Mouse (Mus musculus): ENCODE data around the gene Chmp6. TPM values are rescaled to one million over a fixed set of nuclear protein-coding genes. Genes with fewer than 3 reads are reported as not detected.

The Chmp6 gene
- polyA plus RNA-seq, 1 experiment from 2014 or later: 97.5 TPM

Other genes starting within 250 kb of the Chmp6 start
- gene Baiap2, start 29.3 kb downstream of the Chmp6 start, polyA plus RNA-seq (2015; fragmentation: Nextera tagmentation; extraction: Ambion mirVana): 11.1 and 12.7 TPM in 2 replicates
- 28.2 and 34.2 TPM in 2 replicates for gene Aatk, start 133.7 kb downstream of the Chmp6 start, polyA plus RNA-seq (2015; fragmentation: Nextera tagmentation; extraction: Ambion mirVana)
- gene Cep131, start 173.4 kb downstream of the Chmp6 start, polyA plus RNA-seq (2015; fragmentation: Nextera tagmentation; extraction: Ambion mirVana): 26.1 and 31.3 TPM in 2 replicates
- gene Tepsin, start 185.3 kb downstream of the Chmp6 start, polyA plus RNA-seq (2015; fragmentation: Nextera tagmentation; extraction: Ambion mirVana): 20.6 and 21.7 TPM in 2 replicates
- gene Ndufaf8, start 185.5 kb downstream of the Chmp6 start, polyA plus RNA-seq (2015; fragmentation: Nextera tagmentation; extraction: Ambion mirVana): 38.0 and 45.6 TPM in 2 replicates
- 103 and 108 TPM in 2 replicates for gene Slc38a10, start 237.9 kb downstream of the Chmp6 start, polyA plus RNA-seq (2015; fragmentation: Nextera tagmentation; extraction: Ambion mirVana)

Measured in neural tube, embryonic 13.5 days (tissue).